Mouse (Mus musculus) neural tube, embryonic 11.5 days (tissue): ENCODE data around the gene Ascc1. TPM values are rescaled to one million over a fixed set of nuclear protein-coding genes. Genes with fewer than 3 reads are reported as not detected.

ENCODE experiments used
- ATAC-seq: fragments of 200-750 bp; cut with Nextera tagmentation; 2 replicates; pipeline ENCODE4 v1.8.0; 2017; ENCODE audit warnings: moderate number of reproducible peaks, mild to moderate bottlenecking, moderate TSS enrichment, moderate library complexity; ENCODE audit not compliant: insufficient read depth, low FRiP score, low TSS enrichment
- DNase-seq: peaks from one replicate; pipeline ENCODE4 v3.0.0-alpha.2; 2015; ENCODE audit warnings: low spot score
- H3K27ac ChIP-seq: fragments of 300-500 bp; sonication (generic); 2 replicates; pipeline ENCODE4 v1.5.1; 2014; ENCODE audit warnings: low read depth, mild to moderate bottlenecking, low read length
- H3K27me3 ChIP-seq: fragments of 300-500 bp; sonication (generic); 2 replicates; pipeline ENCODE4 v1.6.1; 2014; ENCODE audit warnings: mild to moderate bottlenecking, low read length, mixed read lengths; ENCODE audit not compliant: control insufficient read depth, insufficient read depth
- H3K36me3 ChIP-seq: fragments of 300-500 bp; sonication (generic); 2 replicates; pipeline ENCODE4 v1.6.1; 2014; ENCODE audit warnings: mild to moderate bottlenecking, low read length, moderate library complexity, mixed read lengths; ENCODE audit not compliant: control insufficient read depth, insufficient read depth
- H3K4me1 ChIP-seq: fragments of 300-500 bp; sonication (generic); 2 replicates; pipeline ENCODE4 v1.6.1; 2014; ENCODE audit warnings: low read length, mixed read lengths; ENCODE audit not compliant: control insufficient read depth, insufficient read depth
- H3K4me2 ChIP-seq: fragments of 300-500 bp; sonication (generic); 2 replicates; pipeline ENCODE4 v1.6.1; 2014; ENCODE audit warnings: low read depth, mild to moderate bottlenecking, moderate library complexity
- H3K4me3 ChIP-seq: fragments of 300-500 bp; sonication (generic); 2 replicates; pipeline ENCODE4 v1.5.1; 2014; ENCODE audit warnings: low read depth, low read length
- H3K9ac ChIP-seq: fragments of 300-500 bp; sonication (generic); 2 replicates; pipeline ENCODE4 v1.6.1; 2014; ENCODE audit warnings: mild to moderate bottlenecking, low read length
- H3K9me3 ChIP-seq: fragments of 300-500 bp; sonication (generic); 2 replicates; pipeline ENCODE4 v1.6.1; 2016; ENCODE audit warnings: low read length; ENCODE audit not compliant: control insufficient read depth
- WGBS: fragments of 180-500 bp; shearing (Covaris S2); extraction: QIAGEN DNeasy Blood & Tissue Kit; methylation state at CpG from one replicate; pipeline ENCODE4 v1.1.7; 2014; 5-methylcytosine and 5-hydroxymethylcytosine counted together
- polyA plus RNA-seq: library from polyadenylated mRNA; unstranded; fragments of >200 nt; fragmentation: Nextera tagmentation; extraction: Ambion mirVana; gene quantifications from 2 replicates; pipeline ENCODE4 v1.2.1, GENCODE M21; 2014

Gene Ascc1
- polyA plus RNA-seq, 1 experiment from 2014 or later: 34.9 TPM

GRCm38 (mm10) chr10:60031985-60032384 lies 29.4 kb downstream of the Ascc1 start:
- no peak overlapping the region for H3K4me2 ChIP-seq
- H3K27me3 ChIP-seq: no peaks in the 10 kb centered on the region
- ATAC-seq: no peak
- H3K9me3 ChIP-seq: no peaks in the 10 kb centered on the region
- no peak overlapping the region for H3K9ac ChIP-seq
- 82% methylated on average over 2 of the region's 2 CpGs for WGBS
- no peaks in the 10 kb centered on the region for H3K36me3 ChIP-seq
- H3K27ac ChIP-seq: no peak overlapping the region
- H3K4me3 ChIP-seq: no peak overlapping the region
- DNase-seq: no peak
- H3K4me1 ChIP-seq: 0 out of 2 replicates have a peak, but pooled peaks cover 2% of the 10 kb centered on the region

DNA sequence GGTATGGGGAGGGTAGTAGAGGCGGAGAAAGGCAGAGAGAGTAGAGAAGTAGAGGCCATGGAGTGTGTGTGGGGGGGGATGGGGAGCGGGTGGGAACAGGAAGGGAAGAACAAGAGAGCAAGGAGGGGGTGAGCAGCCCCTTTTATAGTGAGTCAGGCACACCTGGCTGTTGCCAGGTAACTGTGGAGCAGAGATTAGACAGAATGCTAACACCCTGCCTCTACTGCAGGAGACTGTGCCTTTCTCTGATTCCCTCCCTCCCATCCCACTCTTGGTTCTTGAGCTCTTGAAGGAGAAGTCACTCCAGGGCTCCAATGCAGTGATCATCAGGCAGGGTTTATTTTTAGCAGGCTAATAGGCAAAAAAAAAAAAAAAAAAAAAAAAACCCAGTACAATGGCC lies 30.0 kb downstream of the Ascc1 start:
- WGBS: 56% methylated on average over 2 of the region's 2 CpGs
- DNase-seq (no peak), ATAC-seq (no peak)
- Histone ChIP-seq H3K4me3 (no peak overlapping the region), H3K9me3 (no peaks in the 10 kb centered on the region), H3K9ac (no peak overlapping the region), H3K36me3 (no peaks in the 10 kb centered on the region), H3K4me1 (0 out of 2 replicates have a peak, but pooled peaks cover 2% of the 10 kb centered on the region), H3K27me3 (no peaks in the 10 kb centered on the region), H3K4me2 (no peak overlapping the region), H3K27ac (no peak overlapping the region)

DNA sequence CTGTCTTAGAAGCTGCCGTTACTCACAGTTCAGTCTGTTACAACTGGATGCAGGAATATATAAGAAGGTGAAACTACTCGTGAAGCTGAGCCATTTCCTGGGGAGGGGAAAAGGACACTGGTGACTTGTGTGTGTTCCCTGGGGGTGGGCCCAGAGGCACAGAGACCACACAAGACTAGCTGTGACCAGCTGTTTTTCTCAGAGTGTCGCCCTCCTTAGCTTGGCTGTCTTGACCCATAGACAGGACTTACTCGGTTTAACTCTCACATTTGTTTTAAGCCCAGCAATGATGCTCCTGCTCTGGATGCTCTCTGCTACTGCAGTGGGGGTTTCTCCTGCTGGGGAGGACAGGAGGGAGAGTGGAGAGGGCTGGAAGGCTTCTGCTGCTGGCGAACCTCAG lies 30.5 kb downstream of the Ascc1 start:
- ATAC-seq (no peak), DNase-seq (no peak)
- no peak overlapping the region for H3K4me3 ChIP-seq
- H3K4me2 ChIP-seq: no peak overlapping the region
- H3K9ac ChIP-seq: no peak overlapping the region
- H3K27ac ChIP-seq: no peak overlapping the region
- WGBS: 55% methylated on average over 5 of the region's 5 CpGs
- H3K27me3 ChIP-seq: no peaks in the 10 kb centered on the region
- H3K4me1 ChIP-seq: 0 out of 2 replicates have a peak, but pooled peaks cover 2% of the 10 kb centered on the region
- H3K36me3 ChIP-seq: no peaks in the 10 kb centered on the region
- no peaks in the 10 kb centered on the region for H3K9me3 ChIP-seq

- Histone ChIP-seq H3K27ac (no peak overlapping the region), H3K4me2 (no peak overlapping the region), H3K4me3 (no peak overlapping the region), H3K36me3 (no peaks in the 10 kb centered on the region), H3K9ac (no peak overlapping the region), H3K27me3 (no peaks in the 10 kb centered on the region), H3K9me3 (no peaks in the 10 kb centered on the region), H3K4me1 (0 out of 2 replicates have a peak, but pooled peaks cover 2% of the 10 kb centered on the region)
- DNase-seq (no peak), ATAC-seq (no peak)
- WGBS: 79% methylated on average over 3 of the region's 3 CpGs
Measured at GRCm38 (mm10) chr10:60034621-60035020, 32.0 kb downstream of the Ascc1 start.

DNA sequence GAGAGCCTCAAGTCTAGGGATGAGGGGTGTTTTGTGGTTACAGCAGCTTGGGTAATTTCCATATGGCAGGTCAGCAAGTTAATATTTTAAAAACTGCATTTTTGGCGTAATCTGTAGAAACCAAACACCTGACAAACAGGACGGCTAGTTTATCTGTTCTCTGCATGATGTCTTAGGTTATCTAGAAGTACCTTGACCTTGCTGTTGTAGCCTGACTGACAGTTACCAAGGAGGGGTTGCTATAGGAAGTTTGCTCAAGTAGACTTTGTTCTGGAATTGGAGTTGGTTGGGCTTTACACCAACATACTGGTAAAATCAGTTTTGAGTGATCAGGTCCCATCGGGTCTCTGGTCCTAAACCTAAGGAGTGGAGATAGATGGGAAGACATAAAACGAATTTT lies 33.1 kb downstream of the Ascc1 start:
- H3K9ac ChIP-seq: no peak overlapping the region
- H3K27me3 ChIP-seq: no peaks in the 10 kb centered on the region
- no peak overlapping the region for H3K4me2 ChIP-seq
- no peaks in the 10 kb centered on the region for H3K9me3 ChIP-seq
- H3K36me3 ChIP-seq: no peaks in the 10 kb centered on the region
- no peak for ATAC-seq
- DNase-seq: no peak
- H3K4me1 ChIP-seq: 0 out of 2 replicates have a peak, but pooled peaks cover 2% of the 10 kb centered on the region
- H3K27ac ChIP-seq: no peak overlapping the region
- no peak overlapping the region for H3K4me3 ChIP-seq
- 80% methylated on average over 4 of the region's 4 CpGs for WGBS

DNA sequence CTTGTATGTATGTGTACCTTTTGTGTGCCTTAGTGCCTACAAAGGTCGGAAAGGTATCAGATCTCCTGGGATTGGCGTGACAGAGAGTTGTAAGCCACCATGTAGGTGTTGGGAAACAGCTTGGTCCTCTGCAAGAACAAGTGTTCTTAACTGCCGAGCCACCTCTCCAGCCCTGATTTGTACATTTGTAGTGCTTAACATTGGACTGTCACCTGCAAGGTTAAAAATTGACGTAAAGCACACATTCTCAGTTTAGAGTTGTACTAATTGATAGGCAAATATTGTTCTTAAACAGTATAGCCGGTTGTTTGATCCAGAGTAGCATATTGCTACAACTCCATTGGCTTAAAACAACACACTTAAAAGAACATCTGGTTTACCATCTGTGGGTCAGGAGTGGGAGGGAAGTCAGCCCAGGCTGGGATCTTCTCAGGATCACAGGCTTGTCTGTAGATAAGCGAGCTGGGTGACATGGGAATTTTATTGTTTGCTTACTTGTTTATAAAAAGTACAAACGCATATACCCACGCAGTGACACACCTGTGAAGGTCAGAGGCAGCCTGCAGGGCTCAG lies 39.8 kb downstream of the Ascc1 start:
- ATAC-seq (no peak), DNase-seq (no peak)
- H3K4me3 ChIP-seq: no peak overlapping the region
- no peaks in the 10 kb centered on the region for H3K36me3 ChIP-seq
- WGBS: 74% methylated on average over 8 of the region's 8 CpGs
- no peak overlapping the region for H3K27ac ChIP-seq
- no peaks in the 10 kb centered on the region for H3K4me1 ChIP-seq
- no peaks in the 10 kb centered on the region for H3K27me3 ChIP-seq
- H3K9ac ChIP-seq: no peak overlapping the region
- H3K9me3 ChIP-seq: no peaks in the 10 kb centered on the region
- no peak overlapping the region for H3K4me2 ChIP-seq

- H3K9ac ChIP-seq: no peak overlapping the region
- no peak overlapping the region for H3K27ac ChIP-seq
- H3K4me2 ChIP-seq: no peak overlapping the region
- 76% methylated on average over 5 of the region's 5 CpGs for WGBS
- H3K27me3 ChIP-seq: no peaks in the 10 kb centered on the region
- no peak overlapping the region for H3K4me3 ChIP-seq
- ATAC-seq: no peak
- no peak for DNase-seq
- no peaks in the 10 kb centered on the region for H3K4me1 ChIP-seq
- no peaks in the 10 kb centered on the region for H3K9me3 ChIP-seq
- H3K36me3 ChIP-seq: no peaks in the 10 kb centered on the region
Measured at GRCm38 (mm10) chr10:60046696-60047095, 44.1 kb downstream of the Ascc1 start.

- H3K4me3 ChIP-seq: no peak overlapping the region
- no peaks in the 10 kb centered on the region for H3K27me3 ChIP-seq
- H3K4me1 ChIP-seq: no peaks in the 10 kb centered on the region
- H3K27ac ChIP-seq: no peak overlapping the region
- H3K9me3 ChIP-seq: no peaks in the 10 kb centered on the region
- no peaks in the 10 kb centered on the region for H3K36me3 ChIP-seq
- ATAC-seq (no peak), DNase-seq (no peak)
- H3K9ac ChIP-seq: no peak overlapping the region
- no peak overlapping the region for H3K4me2 ChIP-seq
- 95% methylated on average over 10 of the region's 10 CpGs for WGBS
Measured at GRCm38 (mm10) chr10:60050581-60050980, 48.0 kb downstream of the Ascc1 start.

- no peak for ATAC-seq
- 74% methylated on average over 4 of the region's 4 CpGs for WGBS
- Histone ChIP-seq H3K27ac (no peak overlapping the region), H3K9me3 (no peaks in the 10 kb centered on the region), H3K27me3 (no peaks in the 10 kb centered on the region), H3K4me3 (no peak overlapping the region), H3K36me3 (no peaks in the 10 kb centered on the region), H3K4me1 (no peaks in the 10 kb centered on the region), H3K4me2 (no peak overlapping the region), H3K9ac (no peak overlapping the region)
- no peak for DNase-seq
Measured at GRCm38 (mm10) chr10:60053073-60053472, 50.5 kb downstream of the Ascc1 start.
